Mouse (Mus musculus) hindbrain, embryonic 16.5 days (tissue): ENCODE measurements around the gene Prpf19. TPM values are rescaled to one million over a fixed set of nuclear protein-coding genes. Genes with fewer than 3 reads are reported as not detected.

ENCODE experiments used
- ATAC-seq: fragments of 200-750 bp; cut with Nextera tagmentation; 2 replicates; pipeline ENCODE4 v1.8.0; 2017; ENCODE audit warnings: moderate TSS enrichment, moderate library complexity
- H3K27ac ChIP-seq: fragments of 300-500 bp; sonication (generic); 2 replicates; pipeline ENCODE4 v1.5.1; 2014; ENCODE audit warnings: low read depth, mild to moderate bottlenecking, control low read depth, low read length, moderate library complexity
- H3K27me3 ChIP-seq: fragments of 300-500 bp; sonication (generic); replicated peaks from 2 replicates; pipeline ENCODE4 v1.6.1; 2014; ENCODE audit warnings: low read length; ENCODE audit not compliant: control insufficient read depth, insufficient read depth
- H3K36me3 ChIP-seq: fragments of 300-500 bp; sonication (generic); 2 replicates; pipeline ENCODE4 v1.6.1; 2014; ENCODE audit warnings: mild to moderate bottlenecking, low read length, moderate library complexity, mixed read lengths; ENCODE audit not compliant: control insufficient read depth, insufficient read depth
- H3K4me1 ChIP-seq: fragments of 300-500 bp; sonication (generic); 2 replicates; pipeline ENCODE4 v1.6.1; 2014; ENCODE audit warnings: low read depth, low read length; ENCODE audit not compliant: control insufficient read depth, insufficient read depth
- H3K4me2 ChIP-seq: fragments of 300-500 bp; sonication (generic); 2 replicates; pipeline ENCODE4 v1.6.1; 2014; ENCODE audit warnings: mild to moderate bottlenecking, low read length, control low read depth, moderate library complexity
- H3K4me3 ChIP-seq: fragments of 300-500 bp; sonication (generic); 2 replicates; pipeline ENCODE4 v1.5.1; 2014; ENCODE audit warnings: mild to moderate bottlenecking, low read length, control low read depth, moderate library complexity
- H3K9ac ChIP-seq: fragments of 300-500 bp; sonication (generic); 2 replicates; pipeline ENCODE4 v1.6.1; 2014; ENCODE audit warnings: low read depth, mild to moderate bottlenecking, control low read depth, low read length, moderate library complexity
- H3K9me3 ChIP-seq: fragments of 300-500 bp; sonication (generic); 2 replicates; pipeline ENCODE4 v1.6.1; 2014; ENCODE audit warnings: mild to moderate bottlenecking, low read length, moderate library complexity; ENCODE audit not compliant: control insufficient read depth
- WGBS: fragments of 180-500 bp; shearing (Covaris S2); extraction: QIAGEN DNeasy Blood & Tissue Kit; methylation state at CpG from one replicate; pipeline ENCODE4 v1.1.7; 2014; 5-methylcytosine and 5-hydroxymethylcytosine counted together
- polyA plus RNA-seq: library from polyadenylated mRNA; unstranded; fragments of >200 nt; fragmentation: Nextera tagmentation; extraction: Ambion mirVana; gene quantifications from 2 replicates; pipeline ENCODE4 v1.2.1, GENCODE M21; 2015

Gene Prpf19
- polyA plus RNA-seq, 1 experiment from 2014 or later = 35.0 TPM

DNA sequence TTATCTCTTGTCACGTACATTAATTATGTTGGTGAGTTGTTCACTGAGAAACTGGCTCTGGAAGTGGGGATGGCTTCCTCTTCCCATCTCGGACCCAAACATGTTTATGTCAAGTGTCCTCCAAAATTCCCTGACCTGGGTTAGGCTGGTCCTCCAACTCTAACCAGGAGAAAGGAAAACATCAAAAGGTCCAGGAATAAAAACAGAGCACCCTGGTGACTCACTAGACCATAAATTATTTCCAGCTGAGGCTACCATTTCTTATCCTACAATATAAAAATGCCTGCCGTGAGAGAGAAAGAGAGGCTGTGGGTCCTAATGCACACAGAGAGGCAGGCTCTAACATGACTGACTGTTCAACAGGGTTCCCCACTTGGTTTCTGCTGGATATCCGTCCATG is 29.2 kb downstream of the Prpf19 start:
- Histone ChIP-seq H3K4me1 (no peaks in the 10 kb centered on the region), H3K4me2 (no peak overlapping the region), H3K9me3 (no peaks in the 10 kb centered on the region), H3K27ac (no peak overlapping the region), H3K4me3 (no peak overlapping the region), H3K9ac (no peak overlapping the region), H3K27me3 (no peaks in the 10 kb centered on the region), H3K36me3 (no peaks in the 10 kb centered on the region)
- WGBS = 64% methylated on average over 4 of the region's 4 CpGs
- ATAC-seq = no peak

DNA sequence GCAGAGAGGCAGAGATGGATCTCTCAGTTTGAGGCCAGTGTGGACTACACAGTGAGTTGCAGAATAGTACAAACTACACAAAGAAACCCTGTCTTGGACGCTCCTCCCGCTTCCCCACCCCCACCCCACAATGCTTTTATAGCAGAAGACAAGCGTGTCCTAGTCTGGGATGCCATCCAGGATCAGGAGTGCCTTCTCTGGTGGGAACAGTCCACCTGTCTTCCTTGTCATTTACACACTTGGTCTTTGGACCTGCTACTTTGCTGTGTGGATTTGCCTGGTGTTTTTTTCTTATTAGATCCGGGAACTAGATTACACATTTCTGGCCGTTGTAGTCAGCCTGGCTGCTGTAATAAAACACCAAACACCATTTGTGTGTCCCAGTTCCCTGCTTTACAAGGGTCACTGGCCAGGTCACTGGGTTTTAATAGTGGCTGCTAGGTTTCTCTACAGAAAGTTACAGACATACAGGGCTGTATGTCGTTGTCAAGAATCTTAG is 31.1 kb downstream of the Prpf19 start:
- Histone ChIP-seq H3K9ac (no peak overlapping the region), H3K4me2 (no peak overlapping the region), H3K4me1 (no peaks in the 10 kb centered on the region), H3K27ac (peak overlapping the region; percentile 56; the same call in 1 of the 2 replicates), H3K9me3 (no peaks in the 10 kb centered on the region), H3K27me3 (no peaks in the 10 kb centered on the region), H3K36me3 (no peaks in the 10 kb centered on the region), H3K4me3 (no peak overlapping the region)
- WGBS = 13% methylated on average over 6 of the region's 6 CpGs
- peak; percentile 74 for ATAC-seq

DNA sequence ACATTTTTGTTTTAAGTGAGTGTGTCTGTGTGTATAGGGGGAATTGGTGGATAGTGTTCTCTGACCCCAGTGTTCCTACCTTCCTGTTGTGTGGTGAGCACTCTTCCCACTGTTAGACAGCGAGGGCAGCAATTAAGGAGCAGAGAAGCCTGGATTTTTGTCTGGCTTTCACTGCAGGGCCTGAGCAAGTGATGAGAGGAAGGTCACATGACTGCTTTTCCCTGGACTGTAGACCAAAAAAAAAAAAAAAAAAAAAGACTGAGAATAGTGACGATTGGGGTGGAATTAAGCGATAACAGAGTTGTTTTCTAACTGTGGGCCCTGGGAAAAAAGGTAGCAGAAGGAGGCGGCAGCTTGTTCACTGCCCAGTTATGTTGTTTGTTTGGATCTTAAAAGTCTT is 31.6 kb downstream of the Prpf19 start:
- WGBS = 32% methylated on average over 4 of the region's 4 CpGs
- Histone ChIP-seq H3K27ac (peak overlapping the region; percentile 39; the same call in 1 of the 2 replicates), H3K9ac (no peak overlapping the region), H3K36me3 (no peaks in the 10 kb centered on the region), H3K9me3 (no peaks in the 10 kb centered on the region), H3K4me2 (no peak overlapping the region), H3K4me1 (no peaks in the 10 kb centered on the region), H3K27me3 (no peaks in the 10 kb centered on the region), H3K4me3 (no peak overlapping the region)
- 0 out of 2 replicates have a peak, but pooled peaks have one; percentile 9 for ATAC-seq

DNA sequence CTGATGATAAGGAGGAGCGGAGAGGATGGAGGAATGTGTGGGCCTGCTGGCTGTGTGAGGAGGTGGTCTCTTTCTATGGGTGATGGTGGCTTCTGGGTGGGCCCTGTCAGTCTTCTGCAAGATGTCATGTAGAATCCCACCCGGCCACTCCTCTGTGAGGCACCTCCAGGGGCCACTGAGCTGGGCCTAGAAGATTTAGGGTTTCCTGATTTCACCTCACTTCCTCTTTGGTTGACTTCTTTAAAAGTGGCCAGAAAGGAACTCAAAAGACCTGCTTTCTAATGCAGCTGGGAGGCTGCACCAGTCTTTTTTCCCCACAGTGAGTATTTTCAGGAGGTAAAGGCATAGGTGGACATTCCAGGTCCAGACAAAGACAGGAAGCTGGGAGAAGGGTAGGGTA is 35.6 kb downstream of the Prpf19 start:
- no peaks in the 10 kb centered on the region for H3K4me1 ChIP-seq
- H3K27ac ChIP-seq = no peak overlapping the region
- no peak for ATAC-seq
- H3K36me3 ChIP-seq = no peaks in the 10 kb centered on the region
- H3K4me2 ChIP-seq = no peak overlapping the region
- H3K9me3 ChIP-seq = no peaks in the 10 kb centered on the region
- no peaks in the 10 kb centered on the region for H3K27me3 ChIP-seq
- H3K4me3 ChIP-seq = no peak overlapping the region
- WGBS = 90% methylated on average over 2 of the region's 2 CpGs
- no peak overlapping the region for H3K9ac ChIP-seq

DNA sequence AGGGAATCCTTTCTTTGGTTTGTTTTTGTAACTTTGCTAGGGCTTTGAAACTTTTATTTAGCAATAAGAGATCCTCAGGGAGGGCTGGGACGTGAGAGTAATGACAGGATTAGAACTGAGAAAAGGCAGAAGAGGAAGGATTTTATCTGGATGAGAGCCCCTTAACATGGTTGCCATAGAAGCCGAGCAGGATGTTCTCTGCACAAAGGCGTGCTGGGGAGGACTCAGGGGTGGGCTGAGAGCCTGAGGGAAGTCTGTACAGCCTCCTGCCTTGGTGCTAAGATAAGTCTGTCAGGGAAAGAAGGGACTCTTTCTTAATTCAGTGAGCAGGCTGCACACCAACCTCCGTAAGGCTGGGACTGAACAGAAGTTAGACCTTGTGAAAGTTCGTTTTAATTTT is 40.0 kb downstream of the Prpf19 start:
- Histone ChIP-seq H3K27ac (no peak overlapping the region), H3K9ac (no peak overlapping the region), H3K9me3 (no peaks in the 10 kb centered on the region), H3K4me2 (no peak overlapping the region), H3K27me3 (no peaks in the 10 kb centered on the region), H3K4me1 (no peaks in the 10 kb centered on the region), H3K36me3 (no peaks in the 10 kb centered on the region), H3K4me3 (no peak overlapping the region)
- 0 out of 2 replicates have a peak, but pooled peaks have one; percentile 56 for ATAC-seq
- WGBS = 40% methylated on average over 5 of the region's 5 CpGs

DNA sequence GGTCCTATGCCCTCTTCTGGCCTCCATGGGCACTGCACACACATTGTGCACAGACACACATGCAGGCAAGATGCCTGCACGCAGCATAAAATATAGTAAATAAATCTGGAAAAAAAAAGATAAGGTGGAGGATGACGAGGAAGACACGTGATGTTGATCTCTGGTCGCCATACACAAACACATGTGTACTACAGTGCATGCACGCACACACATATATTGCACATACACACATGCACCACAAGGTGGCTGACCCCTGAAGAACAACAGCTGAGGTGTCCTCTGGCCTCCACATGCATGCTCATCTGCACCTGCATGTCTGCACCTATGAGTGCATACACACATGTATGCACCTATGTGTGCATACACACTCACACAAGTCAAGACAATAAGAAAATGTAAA is 41.0 kb downstream of the Prpf19 start:
- 88% methylated on average over 5 of the region's 5 CpGs for WGBS
- H3K9me3 ChIP-seq = no peaks in the 10 kb centered on the region

DNA sequence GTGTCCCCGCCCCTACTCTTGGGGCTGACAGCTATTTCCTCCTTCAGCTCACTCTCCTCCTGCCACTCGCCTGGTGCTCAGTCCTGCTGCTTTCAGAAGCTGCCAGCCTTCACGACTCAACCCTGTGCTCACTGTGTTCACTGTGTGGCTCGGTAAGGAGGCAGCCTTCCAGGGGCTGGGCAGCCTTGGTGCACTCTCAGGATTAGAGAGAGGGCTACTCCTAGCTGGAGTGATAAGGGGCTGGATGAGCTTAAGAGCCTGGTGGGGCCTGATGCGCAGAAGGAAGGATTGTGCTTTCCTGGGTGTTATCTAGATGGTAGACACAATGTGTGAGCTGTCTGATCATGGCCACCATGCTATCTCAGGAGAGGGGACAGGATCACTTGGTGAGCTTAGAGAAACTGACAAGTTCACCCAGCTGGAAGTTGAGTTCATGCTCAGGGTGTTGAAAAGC is 42.1 kb downstream of the Prpf19 start, which contains the start of gene Ptgdr2:
Gene Ptgdr2 (plus strand): TSS at position 51 of the 454 bp plus-strand sequence.
- 72% methylated on average over 5 of the region's 5 CpGs for WGBS
- no peak for ATAC-seq
- H3K9ac ChIP-seq = no peak within 1 kb of the TSS

More for the DNA sequence above, 41.0 kb downstream of the Prpf19 start:
- Histone ChIP-seq H3K4me2 (no peak overlapping the region), H3K27me3 (no peaks in the 10 kb centered on the region), H3K4me3 (no peak overlapping the region), H3K36me3 (no peaks in the 10 kb centered on the region), H3K27ac (no peak overlapping the region), H3K4me1 (peaks cover 2% of the 10 kb centered on the region), H3K9ac (no peak overlapping the region)
- ATAC-seq = no peak

DNA sequence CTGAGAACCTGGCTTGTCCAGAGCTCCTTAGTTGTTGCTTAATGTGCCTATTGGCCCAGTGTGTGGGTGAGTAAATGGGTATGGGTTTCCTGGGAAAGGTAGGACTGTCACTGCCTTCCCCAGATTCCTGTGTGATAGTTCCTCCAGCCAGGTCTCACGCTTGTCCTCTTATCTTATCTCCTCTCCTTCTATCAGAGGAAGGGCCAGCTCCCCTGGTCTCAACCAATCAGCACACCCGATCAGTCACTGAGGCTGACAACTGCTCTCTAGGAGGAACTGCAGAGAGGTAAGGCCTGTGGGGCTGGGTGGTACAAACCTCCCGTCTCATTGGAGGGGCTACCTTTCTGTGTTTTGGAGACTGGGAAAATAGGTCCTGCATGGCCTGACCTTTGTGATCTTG is 43.7 kb downstream of the Prpf19 start:
- Histone ChIP-seq H3K27ac (no peak overlapping the region), H3K9ac (no peak overlapping the region), H3K4me1 (peaks cover 4% of the 10 kb centered on the region), H3K27me3 (no peaks in the 10 kb centered on the region), H3K4me2 (no peak overlapping the region), H3K9me3 (no peaks in the 10 kb centered on the region), H3K4me3 (no peak overlapping the region), H3K36me3 (peaks cover 15% of the 10 kb centered on the region)
- 75% methylated on average over 3 of the region's 3 CpGs for WGBS
- no peak for ATAC-seq

More for the DNA sequence above, 42.1 kb downstream of the Prpf19 start, which contains the start of gene Ptgdr2:
- no peaks in the 10 kb centered on the region for H3K27me3 ChIP-seq
- H3K4me3 ChIP-seq = no peak within 1 kb of the TSS
- H3K9me3 ChIP-seq = no peaks in the 10 kb centered on the region
- H3K4me1 ChIP-seq = peaks cover 4% of the 10 kb centered on the region
- H3K4me2 ChIP-seq = no peak within 1 kb of the TSS
- peaks cover 3% of the 10 kb centered on the region; the same call in 1 of the 2 replicates for H3K36me3 ChIP-seq
- H3K27ac ChIP-seq = no peak within 1 kb of the TSS

DNA sequence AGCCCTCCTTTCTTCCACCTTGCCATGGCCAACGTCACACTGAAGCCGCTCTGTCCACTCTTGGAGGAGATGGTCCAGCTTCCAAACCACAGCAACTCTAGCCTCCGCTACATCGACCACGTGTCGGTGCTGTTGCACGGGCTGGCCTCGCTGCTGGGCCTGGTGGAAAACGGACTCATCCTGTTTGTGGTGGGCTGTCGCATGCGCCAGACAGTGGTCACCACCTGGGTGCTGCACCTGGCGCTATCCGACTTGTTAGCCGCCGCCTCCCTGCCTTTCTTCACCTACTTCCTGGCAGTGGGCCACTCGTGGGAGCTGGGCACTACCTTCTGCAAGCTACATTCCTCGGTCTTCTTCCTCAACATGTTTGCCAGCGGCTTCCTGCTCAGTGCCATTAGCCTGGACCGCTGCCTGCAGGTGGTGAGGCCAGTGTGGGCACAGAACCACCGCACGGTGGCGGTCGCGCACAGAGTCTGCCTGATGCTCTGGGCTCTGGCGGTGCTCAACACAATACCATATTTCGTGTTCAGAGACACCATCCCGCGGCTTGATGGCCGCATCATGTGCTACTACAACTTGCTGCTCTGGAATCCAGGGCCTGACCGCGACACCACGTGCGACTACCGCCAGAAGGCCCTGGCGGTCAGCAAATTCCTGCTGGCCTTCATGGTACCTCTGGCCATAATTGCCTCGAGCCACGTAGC is 45.2 kb downstream of the Prpf19 start:
- WGBS = 19% methylated on average over 37 of the region's 37 CpGs
- H3K4me3 ChIP-seq = peak overlapping the region; percentile 34
- H3K4me1 ChIP-seq = peaks cover 4% of the 10 kb centered on the region
- H3K27me3 ChIP-seq = no peaks in the 10 kb centered on the region
- peak overlapping the region; percentile 68 for H3K4me2 ChIP-seq
- peak overlapping the region; percentile 58 for H3K9ac ChIP-seq
- H3K9me3 ChIP-seq = no peaks in the 10 kb centered on the region
- H3K27ac ChIP-seq = peak overlapping the region; percentile 0; the same call in 1 of the 2 replicates
- peak; percentile 92 for ATAC-seq
- peaks cover 24% of the 10 kb centered on the region for H3K36me3 ChIP-seq
